Mouse (Mus musculus): Measurements from ENCODE around the gene Olfr655.
A peak's percentile ranks its signal among the peaks of the same experiment; 100 is the strongest.

Olfr655 gene

DNA sequence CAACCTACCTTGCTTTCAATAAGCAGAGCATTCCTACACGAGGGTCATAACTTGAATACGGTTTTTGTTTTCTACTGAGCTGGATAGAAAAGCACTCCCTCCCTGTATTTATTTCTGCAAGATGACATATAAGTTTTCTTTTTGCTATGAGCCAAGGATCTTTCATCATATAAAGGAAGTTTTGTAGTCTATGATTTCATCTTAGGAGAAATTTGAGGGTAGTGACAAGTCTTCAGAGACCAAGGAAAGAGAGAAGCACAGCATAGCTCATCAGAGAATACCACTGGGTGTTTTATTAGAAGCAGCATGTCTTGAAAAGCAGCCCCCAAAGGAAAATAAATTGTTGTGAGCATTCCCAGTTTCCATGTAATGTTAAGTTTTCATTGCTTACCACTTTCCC is at the start of gene Olfr655:
Gene Olfr655, minus strand, starts transcription at position 101 of the 400 bp plus-strand sequence.
- DNase-seq: no peak

DNA sequence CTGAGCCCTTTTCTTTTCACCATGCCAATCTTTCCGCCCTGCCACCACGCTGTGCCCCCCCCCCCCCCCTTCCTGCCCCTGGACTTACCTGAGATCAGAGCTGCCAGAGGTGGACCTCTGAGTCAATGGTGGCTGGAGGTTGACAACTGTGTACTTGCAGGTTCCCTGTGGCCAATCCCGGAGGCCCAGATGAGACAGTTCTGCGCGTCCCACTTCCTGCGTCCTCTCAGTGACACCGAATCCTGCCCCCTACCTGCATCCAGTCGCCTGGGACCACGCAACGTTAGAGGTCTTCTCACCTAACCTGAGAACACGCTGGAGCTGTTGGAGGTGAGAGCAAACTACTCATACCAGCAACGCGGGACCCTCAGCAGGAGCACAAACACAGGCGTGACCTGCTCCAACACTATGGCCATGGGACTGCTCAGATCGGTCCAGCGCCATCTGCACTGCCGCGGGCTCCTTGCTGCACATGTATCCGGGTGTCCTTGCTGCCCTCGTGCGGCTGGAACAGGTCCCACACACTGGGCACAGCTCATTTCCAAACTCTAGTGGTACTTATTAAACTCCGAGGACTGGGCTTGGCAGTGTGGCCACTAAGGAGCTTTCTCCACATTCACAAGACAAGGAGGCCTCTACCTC is 45.4 kb upstream of the Olfr655 start, which contains the start of gene Olfr658:
Gene Olfr658, minus strand, starts transcription at position 465 of the 642 bp plus-strand sequence.
- DNase-seq: peak; percentile 13

DNA sequence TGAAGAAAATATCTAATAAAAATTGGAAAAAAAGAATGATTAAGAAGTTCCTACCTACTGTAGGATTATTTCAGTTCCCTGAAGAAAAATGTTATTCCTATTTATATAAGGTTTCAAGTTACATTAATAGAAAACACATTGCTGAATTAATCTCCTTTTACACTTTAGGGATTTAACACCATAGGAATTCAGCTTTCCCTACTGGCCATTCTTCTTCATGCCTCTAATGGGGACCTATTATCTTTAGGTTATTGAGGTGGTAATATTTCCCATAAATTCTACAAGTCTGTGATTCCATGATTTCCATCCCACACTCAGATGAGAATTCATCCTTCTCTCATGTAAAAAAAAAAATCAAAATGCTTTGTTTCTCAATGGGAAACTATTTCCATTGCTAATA is 22.9 kb upstream of the Olfr655 start, which contains the start of gene Olfr657:
Gene Olfr657, plus strand, starts transcription at position 301 of the 400 bp plus-strand sequence.
- no peak for DNase-seq

- DNase-seq: no peak
Measured at GRCm38 (mm10) chr7:104613655-104614054, 12.1 kb upstream of the Olfr655 start, which contains the start of gene Olfr656. Gene Olfr656 (plus strand): TSS chr7:104613955.

GRCm38 (mm10) chr7:104604727-104605126 is 3.1 kb upstream of the Olfr655 start:
- no peak for DNase-seq

GRCm38 (mm10) chr7:104603173-104603572 is 1.6 kb upstream of the Olfr655 start:
- peak; percentile 56 for DNase-seq

DNA sequence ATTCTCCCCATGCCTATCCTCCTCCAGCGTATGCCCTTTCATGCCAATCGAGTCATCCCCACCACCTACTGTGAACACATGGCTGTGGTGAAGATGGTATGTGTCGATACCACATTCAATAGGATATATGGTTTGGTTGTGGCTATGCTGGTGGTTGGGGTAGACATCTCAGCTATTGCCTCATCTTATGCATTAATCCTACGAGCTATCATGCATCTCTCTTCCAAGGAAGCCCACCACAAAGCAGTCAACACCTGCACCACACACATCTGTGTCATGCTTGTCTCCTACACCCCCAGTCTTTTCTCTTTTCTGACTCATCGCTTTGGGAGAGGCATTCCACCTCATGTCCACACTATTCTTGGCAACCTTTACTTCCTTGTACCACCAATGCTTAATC is 13.3 kb downstream of the Olfr655 start:
- DNase-seq: no peak

DNA sequence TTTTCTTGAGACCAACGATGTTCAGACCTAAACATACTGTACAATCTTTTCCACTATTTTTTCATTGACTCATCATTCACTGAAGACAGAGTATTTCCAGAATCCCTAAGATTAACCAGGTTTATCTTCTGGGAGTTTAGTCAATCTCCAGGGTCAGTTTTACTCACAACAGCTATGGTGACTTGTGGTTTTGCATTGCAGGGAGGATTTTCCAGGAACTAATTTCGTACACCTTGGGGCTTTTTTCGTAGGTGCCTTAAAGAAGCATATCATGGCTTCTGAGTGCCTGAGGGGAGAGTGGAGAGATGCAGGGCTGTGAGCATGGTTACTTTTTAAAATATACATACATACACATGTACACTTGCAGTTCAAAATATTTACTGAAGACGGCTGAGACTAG is 14.9 kb downstream of the Olfr655 start, which contains the start of gene Olfr654:
Gene Olfr654, plus strand, starts transcription at position 301 of the 400 bp plus-strand sequence.
- no peak for DNase-seq

- no peak for DNase-seq
Measured at GRCm38 (mm10) chr7:104581429-104581828, 20.1 kb downstream of the Olfr655 start.

DNA sequence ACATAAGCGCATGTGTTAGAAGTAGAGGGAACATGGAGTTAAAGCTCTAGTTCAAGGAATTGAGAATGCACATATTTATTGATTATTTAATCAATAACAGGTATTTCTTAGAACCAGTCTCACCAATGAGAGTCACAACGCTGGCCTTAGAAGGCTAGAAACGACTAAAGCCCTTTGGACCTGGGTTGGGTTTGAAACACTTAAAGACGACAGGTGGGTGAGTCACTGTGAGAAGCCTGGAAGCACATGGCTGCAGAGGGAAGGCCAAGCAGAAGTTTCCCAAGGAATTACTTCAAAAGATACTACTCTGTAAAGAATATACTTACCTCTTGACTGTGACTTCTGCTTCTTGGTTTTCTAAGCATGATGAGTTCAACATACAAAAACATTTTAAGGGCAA is 20.7 kb downstream of the Olfr655 start:
- DNase-seq: no peak

DNA sequence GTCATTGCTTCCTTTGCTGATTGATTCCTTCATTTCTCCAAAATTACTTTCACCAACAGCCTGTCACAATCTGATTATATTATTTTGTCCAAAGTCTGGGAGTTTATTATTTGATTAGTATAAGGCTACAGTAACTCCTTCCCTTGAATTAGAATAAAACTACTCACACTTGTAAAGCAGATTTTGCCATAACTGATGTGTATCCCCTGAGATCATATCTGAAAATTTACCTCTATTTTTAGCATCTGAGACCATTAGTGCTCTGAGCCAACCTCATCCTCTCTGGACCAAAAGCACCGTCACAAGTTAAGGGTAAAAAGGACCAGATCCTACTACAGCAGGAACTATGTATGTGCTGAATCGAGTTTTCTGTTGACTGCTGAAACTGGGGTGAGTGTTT is 24.6 kb downstream of the Olfr655 start, which contains the start of gene Olfr653:
Gene Olfr653, plus strand, starts transcription at position 301 of the 400 bp plus-strand sequence.
- no peak for DNase-seq

DNA sequence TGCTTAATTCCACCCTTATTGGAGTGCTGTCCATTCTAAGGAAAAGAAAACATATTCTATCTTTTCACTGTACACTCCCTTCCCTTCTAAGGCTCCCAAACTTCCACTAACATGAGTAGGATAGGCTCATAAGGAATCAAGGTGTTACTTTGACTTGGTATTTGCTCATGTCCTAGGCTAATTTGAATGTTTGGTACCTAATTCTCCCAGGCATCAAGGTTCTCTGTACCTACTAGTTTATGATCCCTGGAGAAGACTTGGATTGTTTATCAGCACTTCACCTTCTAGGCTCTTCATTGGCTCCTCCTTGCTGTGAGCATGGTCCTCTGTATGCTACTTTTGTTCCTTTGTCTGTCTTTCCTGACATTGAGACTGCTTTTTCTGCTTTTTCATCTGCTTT is 41.0 kb downstream of the Olfr655 start, which contains the start of gene Olfr652:
Gene Olfr652, plus strand, starts transcription at position 301 of the 400 bp plus-strand sequence.
- no peak for DNase-seq

GRCm38 (mm10) chr7:104552700-104553099 is 48.9 kb downstream of the Olfr655 start:
- DNase-seq: no peak

DNA sequence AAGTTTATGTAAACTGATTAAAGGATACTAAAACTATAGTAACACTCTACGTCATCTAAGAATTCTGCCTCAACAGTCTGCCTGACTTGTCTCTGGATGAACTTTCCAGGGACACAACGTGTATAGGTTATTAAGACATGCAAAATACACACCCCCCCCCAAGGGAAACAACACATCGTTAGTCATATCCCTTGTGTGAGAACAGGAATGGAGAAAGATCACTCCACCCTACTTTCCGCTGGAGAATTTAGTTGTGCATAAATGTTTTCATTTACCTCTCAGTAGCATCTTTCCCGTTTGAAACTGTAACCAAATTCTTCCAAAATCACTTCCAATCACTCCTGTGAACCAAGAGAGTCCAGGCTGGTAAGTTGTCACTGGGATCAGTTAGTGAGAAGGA is 51.7 kb downstream of the Olfr655 start, which contains the start of gene Olfr651:
Gene Olfr651, plus strand, starts transcription at position 301 of the 400 bp plus-strand sequence.
- no peak for DNase-seq

Data from thymus, postnatal 14 days (tissue).